Mouse (Mus musculus) cerebral cortex, adult 2 months (tissue): ENCODE measurements around the gene Pdcd5.

ENCODE experiments used
- WGBS: fragments of 180-500 bp; shearing (Covaris S2); methylation state at CpG from one replicate; pipeline ENCODE4 v1.1.7; 2018; 5-methylcytosine and 5-hydroxymethylcytosine counted together

Pdcd5 gene

GRCm38 (mm10) chr7:35647101-35647698, at the start of gene Pdcd5:
Gene Pdcd5 (minus strand): TSS chr7:35647521.
- WGBS = under 1% methylated on average over 64 of the region's 64 CpGs

DNA sequence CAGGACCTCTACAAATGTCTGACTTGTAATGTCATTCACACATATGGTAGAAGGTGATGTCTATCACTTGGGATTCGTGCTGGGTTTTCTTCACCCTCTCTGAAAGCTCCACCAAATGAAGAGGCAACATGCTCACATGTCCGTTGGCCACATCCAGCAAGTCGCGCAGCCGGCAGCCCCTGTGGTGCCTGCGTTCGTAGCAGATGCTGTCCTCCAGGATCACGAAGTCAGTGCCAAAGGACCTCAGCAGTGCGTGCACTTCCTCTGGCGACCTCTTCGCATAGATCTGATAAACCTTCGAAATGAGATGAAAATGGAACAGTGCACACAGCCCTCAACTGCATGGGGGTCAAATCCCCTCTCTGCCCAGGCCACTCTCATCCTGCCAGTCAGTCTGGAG, 45.3 kb upstream of the Pdcd5 start:
- 90% methylated on average over 12 of the region's 12 CpGs for WGBS

GRCm38 (mm10) chr7:35692117-35692516, 44.8 kb upstream of the Pdcd5 start:
- WGBS = 54% methylated on average over 14 of the region's 14 CpGs

GRCm38 (mm10) chr7:35688781-35689349, 41.5 kb upstream of the Pdcd5 start:
- 79% methylated on average over 11 of the region's 11 CpGs for WGBS

- WGBS = 75% methylated on average over 9 of the region's 9 CpGs
Measured at GRCm38 (mm10) chr7:35688276-35688675, 41.0 kb upstream of the Pdcd5 start.

GRCm38 (mm10) chr7:35687229-35687628, 39.9 kb upstream of the Pdcd5 start:
- WGBS = 44% methylated on average over 10 of the region's 10 CpGs

DNA sequence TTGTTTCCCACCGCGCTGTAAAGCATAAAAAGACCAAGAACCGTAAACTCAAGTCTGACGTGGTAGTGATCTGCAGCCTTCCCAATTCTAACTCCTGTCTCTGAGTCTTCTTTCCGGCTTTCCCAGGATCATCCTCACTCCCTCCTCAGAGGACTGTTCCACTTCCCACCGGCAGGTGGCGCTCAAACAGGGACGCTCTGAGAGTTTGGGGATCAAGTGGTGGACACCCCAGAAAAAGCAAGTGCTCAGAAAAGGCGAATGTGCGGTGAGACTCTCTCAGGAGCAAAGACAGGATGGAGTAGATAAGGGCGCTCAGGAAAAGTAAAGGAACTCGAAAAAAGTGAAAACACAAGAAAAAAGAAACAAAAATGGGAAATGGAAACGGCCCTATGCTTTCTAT, 39.4 kb upstream of the Pdcd5 start:
- 29% methylated on average over 13 of the region's 13 CpGs for WGBS

GRCm38 (mm10) chr7:35686216-35686615, 38.9 kb upstream of the Pdcd5 start:
- WGBS = 66% methylated on average over 11 of the region's 11 CpGs

GRCm38 (mm10) chr7:35683409-35684122, 36.2 kb upstream of the Pdcd5 start:
- 61% methylated on average over 6 of the region's 6 CpGs for WGBS

- 79% methylated on average over 3 of the region's 3 CpGs for WGBS
Measured at GRCm38 (mm10) chr7:35681559-35681958, 34.2 kb upstream of the Pdcd5 start.

- 88% methylated on average over 4 of the region's 4 CpGs for WGBS
Measured at GRCm38 (mm10) chr7:35678976-35679375, 31.7 kb upstream of the Pdcd5 start.

- WGBS = 43% methylated on average over 18 of the region's 18 CpGs
Measured at GRCm38 (mm10) chr7:35668066-35669041, 21.0 kb upstream of the Pdcd5 start.

- 72% methylated on average over 16 of the region's 16 CpGs for WGBS
Measured at GRCm38 (mm10) chr7:35663790-35664376, 16.6 kb upstream of the Pdcd5 start.

- WGBS = 66% methylated on average over 3 of the region's 3 CpGs
Measured at GRCm38 (mm10) chr7:35659173-35659572, 11.9 kb upstream of the Pdcd5 start.

DNA sequence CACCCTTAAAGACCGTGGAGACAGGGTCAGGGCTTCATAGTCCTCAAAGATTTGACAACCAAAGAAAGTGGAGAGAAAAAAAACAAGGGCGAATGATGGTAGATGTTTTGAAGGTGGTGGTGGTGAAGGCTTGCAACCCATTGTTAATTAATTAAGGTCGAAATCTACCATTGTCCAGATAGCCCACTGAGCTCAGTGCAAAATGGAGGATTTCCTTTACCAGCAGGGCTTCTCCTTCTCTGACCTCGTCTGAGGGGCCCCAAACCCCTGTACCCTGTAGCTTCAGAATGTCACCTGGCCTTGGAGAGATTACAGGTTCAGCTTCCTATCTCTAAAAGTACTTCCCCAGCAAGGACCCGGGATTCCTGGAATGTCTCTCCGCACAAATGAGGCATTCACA, 10.5 kb upstream of the Pdcd5 start:
- WGBS = 67% methylated on average over 6 of the region's 6 CpGs

- WGBS = 81% methylated on average over 10 of the region's 10 CpGs
Measured at GRCm38 (mm10) chr7:35651583-35652270, 4.4 kb upstream of the Pdcd5 start.

DNA sequence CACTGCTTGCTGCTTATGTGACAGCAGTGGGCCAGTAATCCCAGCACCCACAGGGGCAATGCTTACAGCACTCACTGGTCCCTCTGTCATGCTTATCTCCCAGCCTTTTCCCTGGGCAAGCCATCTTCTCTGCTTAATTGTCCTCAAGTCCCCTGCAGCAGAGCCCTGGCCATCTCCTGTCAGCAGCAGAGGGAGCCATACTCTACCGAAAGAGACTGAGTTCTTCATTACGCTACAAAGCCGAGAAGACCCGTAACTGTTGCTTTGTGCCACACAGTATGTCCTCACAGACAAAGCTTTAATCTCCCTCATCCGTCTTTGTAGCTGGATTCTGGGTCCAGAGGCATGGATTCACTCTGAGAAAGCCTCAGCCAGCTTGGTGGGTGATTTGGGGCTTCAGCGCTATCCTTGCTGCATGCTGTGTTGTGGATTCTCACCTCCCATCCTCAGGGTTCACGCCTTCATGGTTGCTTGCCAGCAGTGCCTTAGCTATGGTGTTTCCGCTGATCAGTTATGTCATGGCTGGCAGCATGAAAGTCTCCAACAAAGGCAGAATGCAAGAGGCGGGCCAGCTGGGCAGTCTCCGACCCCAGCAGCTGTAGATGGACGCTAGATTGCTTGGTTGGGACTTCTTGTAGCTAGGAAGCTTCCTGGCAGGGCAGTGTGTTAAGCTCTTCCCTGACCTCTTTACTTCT, 3.5 kb upstream of the Pdcd5 start:
- WGBS = 39% methylated on average over 11 of the region's 11 CpGs

GRCm38 (mm10) chr7:35649071-35649470, 1.8 kb upstream of the Pdcd5 start:
- WGBS = 50% methylated on average over 3 of the region's 3 CpGs

- 74% methylated on average over 9 of the region's 9 CpGs for WGBS
Measured at GRCm38 (mm10) chr7:35648239-35649069, 1.1 kb upstream of the Pdcd5 start.
